Mouse (Mus musculus) neural tube, embryonic 13.5 days (tissue): ENCODE results near the gene Olfr549. TPM values are rescaled to one million over a fixed set of nuclear protein-coding genes. Genes with fewer than 3 reads are reported as not detected.

ENCODE experiments used
- ATAC-seq: fragments of 200-750 bp; cut with Nextera tagmentation; 2 replicates; pipeline ENCODE4 v1.8.0; 2017; ENCODE audit warnings: low read depth, mild to moderate bottlenecking, moderate TSS enrichment, moderate library complexity
- H3K27ac ChIP-seq: fragments of 300-500 bp; sonication (generic); replicated peaks from 2 replicates; pipeline ENCODE4 v1.5.1; 2015; ENCODE audit warnings: moderate library complexity, mild to moderate bottlenecking, inconsistent platforms
- H3K27me3 ChIP-seq: fragments of 300-500 bp; sonication (generic); 2 replicates; pipeline ENCODE4 v1.6.1; 2015; ENCODE audit warnings: mild to moderate bottlenecking, inconsistent platforms
- H3K36me3 ChIP-seq: fragments of 300-500 bp; sonication (generic); 2 replicates; pipeline ENCODE4 v1.6.1; 2015; ENCODE audit warnings: mild to moderate bottlenecking, inconsistent platforms
- H3K4me1 ChIP-seq: fragments of 300-500 bp; sonication (generic); replicated peaks from 2 replicates; pipeline ENCODE4 v1.6.1; 2015; ENCODE audit warnings: inconsistent platforms
- H3K4me2 ChIP-seq: fragments of 300-500 bp; sonication (generic); 2 replicates; pipeline ENCODE4 v1.6.1; 2015; ENCODE audit warnings: inconsistent platforms, mild to moderate bottlenecking, moderate library complexity
- H3K4me3 ChIP-seq: fragments of 300-500 bp; sonication (generic); 2 replicates; pipeline ENCODE4 v1.5.1; 2015; ENCODE audit warnings: mild to moderate bottlenecking, inconsistent platforms
- H3K9ac ChIP-seq: fragments of 300-500 bp; sonication (generic); 2 replicates; pipeline ENCODE4 v1.6.1; 2015; ENCODE audit warnings: moderate library complexity, mild to moderate bottlenecking, inconsistent platforms
- H3K9me3 ChIP-seq: fragments of 300-500 bp; sonication (generic); 2 replicates; pipeline ENCODE4 v1.6.1; 2016; ENCODE audit warnings: inconsistent platforms
- WGBS: fragments of 180-500 bp; shearing (Covaris S2); methylation state at CpG from one replicate; pipeline ENCODE4 v1.1.7; 2015; 5-methylcytosine and 5-hydroxymethylcytosine counted together
- polyA plus RNA-seq: library from polyadenylated mRNA; unstranded; fragments of >200 nt; fragmentation: Nextera tagmentation; extraction: Ambion mirVana; gene quantifications from 2 replicates; pipeline ENCODE4 v1.2.1, GENCODE M21; 2015

The Olfr549 gene
- polyA plus RNA-seq = not detected in 2 replicates

- Histone ChIP-seq H3K27ac (no peak within 1 kb of the TSS), H3K4me2 (no peak within 1 kb of the TSS), H3K36me3 (no peaks in the 10 kb centered on the region), H3K27me3 (no peaks in the 10 kb centered on the region), H3K4me1 (no peaks in the 10 kb centered on the region), H3K9me3 (no peaks in the 10 kb centered on the region), H3K4me3 (no peak within 1 kb of the TSS), H3K9ac (no peak within 1 kb of the TSS)
- ATAC-seq = no peak
- WGBS = 85% methylated on average over 3 of the region's 3 CpGs
Observed at GRCm38 (mm10) chr7:102549570-102549969, at the start of gene Olfr549. Gene Olfr549 (plus strand): TSS chr7:102549870.

- no peaks in the 10 kb centered on the region for H3K27me3 ChIP-seq
- H3K9me3 ChIP-seq = no peaks in the 10 kb centered on the region
- no peak overlapping the region for H3K4me2 ChIP-seq
- no peak overlapping the region for H3K9ac ChIP-seq
- H3K27ac ChIP-seq = no peak overlapping the region
- H3K4me3 ChIP-seq = no peak overlapping the region
- ATAC-seq = no peak
- no peaks in the 10 kb centered on the region for H3K4me1 ChIP-seq
- no peaks in the 10 kb centered on the region for H3K36me3 ChIP-seq
- 87% methylated on average over 5 of the region's 5 CpGs for WGBS
Observed at GRCm38 (mm10) chr7:102501986-102502385, 47.7 kb upstream of the Olfr549 start.

- peak; percentile 85 for ATAC-seq
- Histone ChIP-seq H3K9ac (no peak overlapping the region), H3K27me3 (no peaks in the 10 kb centered on the region), H3K36me3 (no peaks in the 10 kb centered on the region), H3K27ac (no peak overlapping the region), H3K9me3 (no peaks in the 10 kb centered on the region), H3K4me2 (no peak overlapping the region), H3K4me3 (no peak overlapping the region), H3K4me1 (no peaks in the 10 kb centered on the region)
- 56% methylated on average over 3 of the region's 3 CpGs for WGBS
Observed at GRCm38 (mm10) chr7:102506848-102507247, 42.8 kb upstream of the Olfr549 start.

- ATAC-seq = no peak
- Histone ChIP-seq H3K4me2 (no peak overlapping the region), H3K4me1 (0 out of 2 replicates have a peak, but pooled peaks cover 4% of the 10 kb centered on the region), H3K4me3 (no peak overlapping the region), H3K36me3 (no peaks in the 10 kb centered on the region), H3K27ac (no peak overlapping the region), H3K27me3 (no peaks in the 10 kb centered on the region), H3K9me3 (no peaks in the 10 kb centered on the region), H3K9ac (no peak overlapping the region)
- WGBS = 88% methylated on average over 9 of the region's 9 CpGs
Observed at GRCm38 (mm10) chr7:102508066-102508465, 41.6 kb upstream of the Olfr549 start.

GRCm38 (mm10) chr7:102508666-102509065 is 41.0 kb upstream of the Olfr549 start:
- Histone ChIP-seq H3K9ac (no peak overlapping the region), H3K27ac (no peak overlapping the region), H3K4me1 (0 out of 2 replicates have a peak, but pooled peaks cover 10% of the 10 kb centered on the region), H3K27me3 (peaks cover under 1% of the 10 kb centered on the region; the same call in 1 of the 2 replicates), H3K36me3 (no peaks in the 10 kb centered on the region), H3K4me3 (no peak overlapping the region), H3K4me2 (no peak overlapping the region), H3K9me3 (no peaks in the 10 kb centered on the region)
- WGBS = 91% methylated on average over 6 of the region's 6 CpGs
- no peak for ATAC-seq

GRCm38 (mm10) chr7:102509726-102510125 is 39.9 kb upstream of the Olfr549 start:
- H3K4me1 ChIP-seq = 0 out of 2 replicates have a peak, but pooled peaks cover 11% of the 10 kb centered on the region
- no peaks in the 10 kb centered on the region for H3K36me3 ChIP-seq
- 63% methylated on average over 7 of the region's 7 CpGs for WGBS
- no peak overlapping the region for H3K9ac ChIP-seq
- H3K4me2 ChIP-seq = no peak overlapping the region
- no peak overlapping the region for H3K27ac ChIP-seq
- no peak for ATAC-seq
- H3K27me3 ChIP-seq = peaks cover 11% of the 10 kb centered on the region
- H3K4me3 ChIP-seq = no peak overlapping the region
- H3K9me3 ChIP-seq = no peaks in the 10 kb centered on the region

- no peaks in the 10 kb centered on the region for H3K9me3 ChIP-seq
- no peaks in the 10 kb centered on the region for H3K36me3 ChIP-seq
- ATAC-seq = no peak
- H3K27me3 ChIP-seq = peaks cover 14% of the 10 kb centered on the region
- H3K4me3 ChIP-seq = no peak overlapping the region
- H3K27ac ChIP-seq = no peak overlapping the region
- no peak overlapping the region for H3K4me2 ChIP-seq
- H3K9ac ChIP-seq = no peak overlapping the region
- 0 out of 2 replicates have a peak, but pooled peaks cover 14% of the 10 kb centered on the region for H3K4me1 ChIP-seq
- 89% methylated on average over 10 of the region's 10 CpGs for WGBS
Observed at GRCm38 (mm10) chr7:102511927-102512326, 37.7 kb upstream of the Olfr549 start.

GRCm38 (mm10) chr7:102512814-102513435 is 36.7 kb upstream of the Olfr549 start:
- under 1% methylated on average over 54 of the region's 54 CpGs for WGBS
- H3K36me3 ChIP-seq = no peaks in the 10 kb centered on the region
- no peaks in the 10 kb centered on the region for H3K9me3 ChIP-seq
- no peak overlapping the region for H3K27ac ChIP-seq
- 0 out of 2 replicates have a peak, but pooled peaks cover 14% of the 10 kb centered on the region for H3K4me1 ChIP-seq
- peak overlapping the region; percentile 81 for H3K9ac ChIP-seq
- H3K27me3 ChIP-seq = peaks cover 14% of the 10 kb centered on the region
- peak overlapping the region; percentile 82 for H3K4me2 ChIP-seq
- peak; percentile 98 for ATAC-seq
- peak overlapping the region; percentile 53 for H3K4me3 ChIP-seq

- H3K27ac ChIP-seq = no peak overlapping the region
- no peak overlapping the region for H3K4me2 ChIP-seq
- peaks cover 14% of the 10 kb centered on the region for H3K27me3 ChIP-seq
- H3K9ac ChIP-seq = no peak overlapping the region
- H3K4me1 ChIP-seq = 0 out of 2 replicates have a peak, but pooled peaks cover 14% of the 10 kb centered on the region
- WGBS = 84% methylated on average over 4 of the region's 4 CpGs
- H3K36me3 ChIP-seq = no peaks in the 10 kb centered on the region
- H3K4me3 ChIP-seq = no peak overlapping the region
- ATAC-seq = no peak
- H3K9me3 ChIP-seq = no peaks in the 10 kb centered on the region
Observed at GRCm38 (mm10) chr7:102514144-102514543, 35.5 kb upstream of the Olfr549 start.

- Histone ChIP-seq H3K36me3 (no peaks in the 10 kb centered on the region), H3K4me3 (no peak overlapping the region), H3K27me3 (peaks cover 14% of the 10 kb centered on the region), H3K9ac (no peak overlapping the region), H3K9me3 (no peaks in the 10 kb centered on the region), H3K4me2 (no peak overlapping the region), H3K4me1 (0 out of 2 replicates have a peak, but pooled peaks cover 14% of the 10 kb centered on the region), H3K27ac (no peak overlapping the region)
- WGBS = 73% methylated on average over 10 of the region's 10 CpGs
- no peak for ATAC-seq
Observed at GRCm38 (mm10) chr7:102516261-102517050, 33.2 kb upstream of the Olfr549 start.

- H3K9ac ChIP-seq = no peak overlapping the region
- H3K36me3 ChIP-seq = no peaks in the 10 kb centered on the region
- no peak for ATAC-seq
- no peak overlapping the region for H3K27ac ChIP-seq
- no peak overlapping the region for H3K4me2 ChIP-seq
- 0 out of 2 replicates have a peak, but pooled peaks cover 14% of the 10 kb centered on the region for H3K4me1 ChIP-seq
- no peak overlapping the region for H3K4me3 ChIP-seq
- WGBS = 78% methylated on average over 2 of the region's 2 CpGs
- peaks cover 14% of the 10 kb centered on the region for H3K27me3 ChIP-seq
- H3K9me3 ChIP-seq = no peaks in the 10 kb centered on the region
Observed at GRCm38 (mm10) chr7:102517051-102517335, 32.7 kb upstream of the Olfr549 start.

GRCm38 (mm10) chr7:102529052-102529451 is 20.6 kb upstream of the Olfr549 start:
- Histone ChIP-seq H3K27me3 (no peaks in the 10 kb centered on the region), H3K4me1 (no peaks in the 10 kb centered on the region), H3K4me3 (no peak overlapping the region), H3K9ac (no peak overlapping the region), H3K4me2 (no peak overlapping the region), H3K27ac (no peak overlapping the region), H3K9me3 (no peaks in the 10 kb centered on the region), H3K36me3 (no peaks in the 10 kb centered on the region)
- ATAC-seq = no peak
- WGBS = 80% methylated on average over 1 of the region's 1 CpGs
